Mouse (Mus musculus) megakaryocyte, embryonic 14.5 days (primary cell): ENCODE data around the gene Mical2. TPM values are rescaled to one million over a fixed set of nuclear protein-coding genes. Genes with fewer than 3 reads are reported as not detected.

Experiments
- H3K27me3 ChIP-seq: replicated peaks from 2 replicates; pipeline ENCODE3; 2012; ENCODE audit warnings: inconsistent platforms
- H3K36me3 ChIP-seq: replicated peaks from 2 replicates; pipeline ENCODE3; 2012; ENCODE audit warnings: low read length, inconsistent platforms, mixed read lengths
- H3K4me1 ChIP-seq: 2 replicates; pipeline ENCODE4 v1.6.1; 2012; ENCODE audit warnings: inconsistent platforms
- H3K4me3 ChIP-seq: replicated peaks from 2 replicates; pipeline ENCODE3; 2012; ENCODE audit warnings: moderate library complexity, mild to moderate bottlenecking, inconsistent platforms
- H3K9me3 ChIP-seq: 2 replicates; pipeline ENCODE4 v1.6.1; 2012; ENCODE audit warnings: inconsistent platforms
- FLI1 ChIP-seq: IDR thresholded peaks from 2 replicates; pipeline ENCODE4 v1.6.1; 2012; ENCODE audit warnings: low read length, inconsistent platforms, mixed read lengths
- GATA1 ChIP-seq: IDR thresholded peaks from 3 replicates; pipeline ENCODE4 v1.6.1; 2012; ENCODE audit warnings: mixed read lengths, low read length, inconsistent platforms, borderline replicate concordance
- polyA plus RNA-seq: library from polyadenylated mRNA; stranded (reverse); fragments of >175 nt; gene quantifications from 2 replicates; pipeline ENCODE4 v1.2.3, GENCODE M21; 2012; ENCODE audit warnings: low replicate concordance; ENCODE audit not compliant: insufficient read depth

The Mical2 gene
- polyA plus RNA-seq, 1 experiment, result 0.22 TPM

- Histone ChIP-seq H3K4me1 (peaks cover 15% of the 10 kb centered on the region), H3K36me3 (no peaks in the 10 kb centered on the region), H3K9me3 (no peaks in the 10 kb centered on the region), H3K27me3 (peaks cover 25% of the 10 kb centered on the region), H3K4me3 (no peak overlapping the region)
- TF ChIP-seq GATA1 (no peak), FLI1 (no peak)
These were observed 179.4 kb downstream of the Mical2 start for GRCm38 (mm10) chr7:112405061-112405460.

- no peaks in the 10 kb centered on the region for H3K9me3 ChIP-seq
These were observed 179.9 kb downstream of the Mical2 start for GRCm38 (mm10) chr7:112405578-112405977.

GRCm38 (mm10) chr7:112407597-112407996 lies 181.9 kb downstream of the Mical2 start:
- Histone ChIP-seq H3K4me1 (peaks cover 8% of the 10 kb centered on the region), H3K4me3 (no peak overlapping the region), H3K36me3 (no peaks in the 10 kb centered on the region), H3K9me3 (no peaks in the 10 kb centered on the region), H3K27me3 (peaks cover 40% of the 10 kb centered on the region)
- no peak for TF ChIP-seq FLI1
- TF ChIP-seq GATA1, result no peak

More at GRCm38 (mm10) chr7:112405578-112405977, 179.9 kb downstream of the Mical2 start:
- no peak overlapping the region for H3K4me3 ChIP-seq
- peaks cover 30% of the 10 kb centered on the region for H3K27me3 ChIP-seq
- H3K36me3 ChIP-seq, result no peaks in the 10 kb centered on the region
- TF ChIP-seq GATA1, result no peak
- no peak for TF ChIP-seq FLI1
- H3K4me1 ChIP-seq, result peaks cover 12% of the 10 kb centered on the region

GRCm38 (mm10) chr7:112409991-112410390 lies 184.3 kb downstream of the Mical2 start:
- Histone ChIP-seq H3K36me3 (no peaks in the 10 kb centered on the region), H3K27me3 (peaks cover 36% of the 10 kb centered on the region), H3K4me1 (peaks cover 2% of the 10 kb centered on the region), H3K4me3 (no peak overlapping the region), H3K9me3 (no peaks in the 10 kb centered on the region)
- no peak for TF ChIP-seq GATA1
- no peak for TF ChIP-seq FLI1

- Histone ChIP-seq H3K9me3 (no peaks in the 10 kb centered on the region), H3K27me3 (peaks cover 57% of the 10 kb centered on the region), H3K4me1 (peaks cover 4% of the 10 kb centered on the region; the same call in 1 of the 2 replicates), H3K4me3 (no peak overlapping the region), H3K36me3 (no peaks in the 10 kb centered on the region)
- TF ChIP-seq GATA1 (no peak), FLI1 (no peak)
These were observed 187.6 kb downstream of the Mical2 start for GRCm38 (mm10) chr7:112413286-112413685.

GRCm38 (mm10) chr7:112416058-112416526 lies 190.4 kb downstream of the Mical2 start:
- Histone ChIP-seq H3K27me3 (peaks cover 43% of the 10 kb centered on the region), H3K9me3 (no peaks in the 10 kb centered on the region), H3K36me3 (no peaks in the 10 kb centered on the region), H3K4me3 (no peak overlapping the region), H3K4me1 (peaks cover 4% of the 10 kb centered on the region; the same call in 1 of the 2 replicates)
- TF ChIP-seq GATA1, result no peak
- no peak for TF ChIP-seq FLI1

- Histone ChIP-seq H3K9me3 (no peaks in the 10 kb centered on the region), H3K36me3 (no peaks in the 10 kb centered on the region), H3K27me3 (peaks cover 38% of the 10 kb centered on the region), H3K4me3 (no peak overlapping the region), H3K4me1 (peaks cover 4% of the 10 kb centered on the region; the same call in 1 of the 2 replicates)
- TF ChIP-seq GATA1, result no peak
- no peak for TF ChIP-seq FLI1
These were observed 191.3 kb downstream of the Mical2 start for GRCm38 (mm10) chr7:112416730-112417513.

- Histone ChIP-seq H3K9me3 (no peaks in the 10 kb centered on the region), H3K4me1 (peaks cover 4% of the 10 kb centered on the region; the same call in 1 of the 2 replicates), H3K4me3 (no peak overlapping the region), H3K27me3 (peaks cover 37% of the 10 kb centered on the region), H3K36me3 (no peaks in the 10 kb centered on the region)
- TF ChIP-seq GATA1 (no peak), FLI1 (no peak)
These were observed 191.9 kb downstream of the Mical2 start for GRCm38 (mm10) chr7:112417598-112417997.

GRCm38 (mm10) chr7:112423438-112423837 lies 197.8 kb downstream of the Mical2 start:
- no peak overlapping the region for H3K4me3 ChIP-seq
- TF ChIP-seq GATA1, result no peak
- TF ChIP-seq FLI1, result no peak

GRCm38 (mm10) chr7:112426811-112427210 lies 201.2 kb downstream of the Mical2 start:
- Histone ChIP-seq H3K9me3 (peaks cover 5% of the 10 kb centered on the region; the same call in 1 of the 2 replicates), H3K27me3 (peaks cover 45% of the 10 kb centered on the region), H3K4me1 (peaks cover 9% of the 10 kb centered on the region), H3K36me3 (no peaks in the 10 kb centered on the region), H3K4me3 (no peak overlapping the region)
- TF ChIP-seq GATA1 (no peak), FLI1 (no peak)

More at GRCm38 (mm10) chr7:112423438-112423837, 197.8 kb downstream of the Mical2 start:
- H3K27me3 ChIP-seq, result peaks cover 37% of the 10 kb centered on the region
- H3K9me3 ChIP-seq, result peaks cover 5% of the 10 kb centered on the region; the same call in 1 of the 2 replicates
- H3K4me1 ChIP-seq, result peaks cover 9% of the 10 kb centered on the region
- H3K36me3 ChIP-seq, result no peaks in the 10 kb centered on the region
